Mouse (Mus musculus) megakaryocyte-erythroid progenitor cell, adult 5-6 weeks (primary cell): Measurements from ENCODE around the gene Arl4a. TPM values are rescaled to one million over a fixed set of nuclear protein-coding genes. Genes with fewer than 3 reads are reported as not detected.

Experiments used
- ATAC-seq: replicated peaks from 2 replicates; pipeline ENCODE4 v1.8.0; 2016; ENCODE audit warnings: mild to moderate bottlenecking, inconsistent platforms; ENCODE audit not compliant: severe bottlenecking, poor library complexity, low FRiP score, low TSS enrichment
- total RNA-seq, 2 experiments: library from RNA; stranded (forward) in 1 of 2; stranded (reverse) in 1 of 2; fragments of 200-1000, 215-1000 nt in 1 of 2; fragments of >200 nt in 1 of 2; fragmentation: Nextera tagmentation in 1 of 2; gene quantifications; 2 replicates each; pipeline ENCODE4 v1.2.3; 2014 to 2017

Gene Arl4a
- total RNA-seq (2014; fragmentation: Nextera tagmentation) (58.7 and 90.2 TPM in 2 replicates), total RNA-seq (2017) (54.9 and 57.5 TPM in 2 replicates)

- peak; percentile 74 for ATAC-seq
Observed at GRCm38 (mm10) chr12:40037876-40038463, at the start of gene Arl4a. Arl4a (minus strand) TSS chr12:40038025.

- no peak for ATAC-seq
Observed at GRCm38 (mm10) chr12:40085731-40086322, 48.0 kb upstream of the Arl4a start.

GRCm38 (mm10) chr12:40082453-40083238, 44.8 kb upstream of the Arl4a start:
- peak; percentile 85 for ATAC-seq

GRCm38 (mm10) chr12:40082048-40082447, 44.2 kb upstream of the Arl4a start:
- ATAC-seq, result no peak

GRCm38 (mm10) chr12:40073660-40074059, 35.8 kb upstream of the Arl4a start:
- no peak for ATAC-seq

- no peak for ATAC-seq
Observed at GRCm38 (mm10) chr12:40047024-40047423, 9.2 kb upstream of the Arl4a start.

- no peak for ATAC-seq
Observed at GRCm38 (mm10) chr12:40043816-40044585, 6.2 kb upstream of the Arl4a start.

- no peak for ATAC-seq
Observed at GRCm38 (mm10) chr12:40040067-40040466, 2.2 kb upstream of the Arl4a start.

- peak; percentile 91 for ATAC-seq
Observed at GRCm38 (mm10) chr12:40037226-40037813, 505 bp downstream of the Arl4a start.

GRCm38 (mm10) chr12:40036666-40037065, 1.2 kb downstream of the Arl4a start:
- ATAC-seq, result peak; percentile 15; the same call in 1 of the 2 replicates

- ATAC-seq, result no peak
Observed at GRCm38 (mm10) chr12:40035506-40035905, 2.3 kb downstream of the Arl4a start.

- no peak for ATAC-seq
Observed at GRCm38 (mm10) chr12:40029201-40029600, 8.6 kb downstream of the Arl4a start.

GRCm38 (mm10) chr12:40027846-40028245, 10.0 kb downstream of the Arl4a start:
- peak; percentile 5; the same call in 1 of the 2 replicates for ATAC-seq

- peak; percentile 84 for ATAC-seq
Observed at GRCm38 (mm10) chr12:40027444-40027843, 10.4 kb downstream of the Arl4a start.

- no peak for ATAC-seq
Observed at GRCm38 (mm10) chr12:40023918-40024317, 13.9 kb downstream of the Arl4a start.

GRCm38 (mm10) chr12:40023014-40023642, 14.7 kb downstream of the Arl4a start:
- peak; percentile 43 for ATAC-seq

- ATAC-seq, result peak; percentile 54; the same call in 1 of the 2 replicates
Observed at GRCm38 (mm10) chr12:40022344-40022743, 15.5 kb downstream of the Arl4a start.

- ATAC-seq, result no peak
Observed at GRCm38 (mm10) chr12:40017955-40018505, 19.8 kb downstream of the Arl4a start.
